ENCODE assay signal across 16 mouse cellular contexts in the genomic region with DNA sequence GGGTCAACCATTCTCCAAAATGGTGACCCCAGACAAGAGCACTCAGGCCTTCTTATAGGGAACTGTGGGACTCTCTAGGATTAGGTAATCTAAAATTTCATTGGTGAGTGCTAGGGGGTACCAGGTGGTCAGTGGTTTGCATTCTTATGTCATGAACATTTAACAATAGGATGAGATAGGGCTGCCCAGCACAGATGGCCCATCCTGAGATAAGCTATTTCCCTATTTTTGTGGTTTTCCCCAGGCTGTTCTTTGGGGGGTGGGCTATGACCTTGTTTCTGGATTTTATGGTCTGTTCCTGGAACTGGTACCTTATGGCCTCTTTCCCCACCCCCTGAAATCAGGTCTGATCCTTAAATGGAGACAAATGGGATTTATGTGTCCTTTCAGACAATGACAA.
"Had no signal": no experiment of that assay in that cellular context is flagged by ENCODE, and none has a peak within 500 bp of the region (broad histone marks: within the 10 kb centered on the region; RNA-seq: fewer than 3 reads in every experiment).

No protein-coding gene starts in this region.

- H3K27ac ChIP-seq: neural tube, embryonic 13.5 days; neural tube, embryonic 15.5 days; stomach, embryonic 15.5 days; stomach, postnatal 0 days had no signal

- H3K9me3 ChIP-seq: neural tube, embryonic 13.5 days; neural tube, embryonic 15.5 days; stomach, embryonic 15.5 days had no signal

- H3K27me3 ChIP-seq: neural tube, embryonic 13.5 days; neural tube, embryonic 15.5 days; stomach, embryonic 15.5 days had no signal

- H3K36me3 ChIP-seq: neural tube, embryonic 13.5 days; neural tube, embryonic 15.5 days; stomach, embryonic 15.5 days had no signal

- H3K4me2 ChIP-seq: neural tube, embryonic 13.5 days; neural tube, embryonic 15.5 days; stomach, embryonic 15.5 days had no signal

- DNase-seq: retina, postnatal 1 day; right cerebral cortex, adult 18-20 months; right cerebral cortex, postnatal 14 days; right cerebral cortex, postnatal 25 days; right cerebral cortex, postnatal 4 days; spleen, adult 18-20 months; thymus, adult 18-20 months; thymus, adult 2 months; thymus, postnatal 14 days; thymus, postnatal 25 days; thymus, postnatal 36 days; thymus, postnatal 4 days had no signal

- H3K4me1 ChIP-seq: neural tube, embryonic 13.5 days; neural tube, embryonic 15.5 days; stomach, embryonic 15.5 days had no signal

- H3K9ac ChIP-seq: neural tube, embryonic 13.5 days; neural tube, embryonic 15.5 days; stomach, embryonic 15.5 days had no signal

- H3K4me3 ChIP-seq: neural tube, embryonic 13.5 days; neural tube, embryonic 15.5 days; stomach, embryonic 15.5 days had no signal
